Mouse (Mus musculus): ENCODE data around the gene Rnf227.

Rnf227 gene

GRCm38 (mm10) chr11:69331929-69332405, 8.3 kb upstream of the Rnf227 start:
- peak; percentile 74 for DNase-seq (ENCODE audit: low spot score)

GRCm38 (mm10) chr11:69332713-69333253, 7.5 kb upstream of the Rnf227 start:
- peak; percentile 11 for DNase-seq (ENCODE audit: low spot score)

GRCm38 (mm10) chr11:69333922-69334321, 6.3 kb upstream of the Rnf227 start:
- DNase-seq (ENCODE audit: low spot score): no peak

- DNase-seq (ENCODE audit: low spot score): no peak
Observed at GRCm38 (mm10) chr11:69334796-69335195, 5.5 kb upstream of the Rnf227 start.

- no peak for DNase-seq (ENCODE audit: low spot score)
Observed at GRCm38 (mm10) chr11:69346441-69346840, 6.2 kb downstream of the Rnf227 start.

- no peak for DNase-seq (ENCODE audit: low spot score)
Observed at GRCm38 (mm10) chr11:69356544-69356943, 16.3 kb downstream of the Rnf227 start.

- DNase-seq (ENCODE audit: low spot score): no peak
Observed at GRCm38 (mm10) chr11:69357690-69358089, 17.4 kb downstream of the Rnf227 start.

- DNase-seq (ENCODE audit: low spot score): no peak
Observed at GRCm38 (mm10) chr11:69362021-69362420, 21.8 kb downstream of the Rnf227 start.

GRCm38 (mm10) chr11:69362479-69362878, 22.2 kb downstream of the Rnf227 start:
- no peak for DNase-seq (ENCODE audit: low spot score)

- DNase-seq (ENCODE audit: low spot score): peak; percentile 59
Observed at GRCm38 (mm10) chr11:69364376-69364775, 24.1 kb downstream of the Rnf227 start.

- DNase-seq (ENCODE audit: low spot score): peak; percentile 80
Observed at GRCm38 (mm10) chr11:69364910-69365309, 24.6 kb downstream of the Rnf227 start.

GRCm38 (mm10) chr11:69365722-69366121, 25.5 kb downstream of the Rnf227 start:
- no peak for DNase-seq (ENCODE audit: low spot score)

GRCm38 (mm10) chr11:69366157-69366854, 26.0 kb downstream of the Rnf227 start:
- peak; percentile 91 for DNase-seq (ENCODE audit: low spot score)

GRCm38 (mm10) chr11:69366855-69367615, 26.8 kb downstream of the Rnf227 start:
- DNase-seq (ENCODE audit: low spot score): no peak

- peak; percentile 64 for DNase-seq (ENCODE audit: low spot score)
Observed at GRCm38 (mm10) chr11:69367616-69368355, 27.5 kb downstream of the Rnf227 start.

- DNase-seq (ENCODE audit: low spot score): peak; percentile 58
Observed at GRCm38 (mm10) chr11:69368356-69369214, 28.3 kb downstream of the Rnf227 start.

GRCm38 (mm10) chr11:69369215-69369989, 29.1 kb downstream of the Rnf227 start, which contains the start of gene Chd3:
Gene Chd3, minus strand, starts transcription at chr11:69369406.
- DNase-seq (ENCODE audit: low spot score): peak; percentile 47

- no peak for DNase-seq (ENCODE audit: low spot score)
Observed at GRCm38 (mm10) chr11:69369990-69370816, 29.9 kb downstream of the Rnf227 start.

GRCm38 (mm10) chr11:69370817-69371215, 30.6 kb downstream of the Rnf227 start:
- no peak for DNase-seq (ENCODE audit: low spot score)
